Comparison of ENCODE assay signal across 16 mouse cellular contexts in genomic region chr11:50233993-50234392, GRCm38 (mm10). TPM values are rescaled to one million over a fixed set of nuclear protein-coding genes. Genes with fewer than 3 reads are reported as not detected.
DNase-seq lines count a peak whose midpoint lies in the region; ATAC-seq and TF ChIP-seq lines count a peak whose summit lies in the region.
"Had no signal": no experiment of that assay in that cellular context is flagged by ENCODE, and none has a peak within 500 bp of the region (broad histone marks: within the 10 kb centered on the region; RNA-seq: fewer than 3 reads in every experiment).

No protein-coding gene starts in this region.

- no peak overlapping the region for H3K27ac ChIP-seq in forebrain, embryonic 11.5 days (ENCODE audit: low read depth, low read length)
- H3K27ac ChIP-seq in forebrain, embryonic 13.5 days, result no peak overlapping the region
- H3K27ac ChIP-seq in liver, embryonic 11.5 days (ENCODE audit: low read depth, low read length), result no peak overlapping the region
- no peak overlapping the region for H3K27ac ChIP-seq in testis, adult 2 months (ENCODE audit: control insufficient read depth, insufficient read depth, low read depth, low read length)
- H3K27ac ChIP-seq: heart, embryonic 13.5 days; hindbrain, embryonic 15.5 days; limb, embryonic 10.5 days had no signal

- H3K9ac ChIP-seq in forebrain, embryonic 11.5 days (ENCODE audit: low read length), result no peak overlapping the region
- H3K9ac ChIP-seq in forebrain, embryonic 13.5 days, result no peak overlapping the region
- H3K9ac ChIP-seq in liver, embryonic 11.5 days (ENCODE audit: low read depth, low read length), result no peak overlapping the region
- H3K9ac ChIP-seq: heart, embryonic 13.5 days; hindbrain, embryonic 15.5 days had no signal

- peaks cover 5% of the 10 kb centered on the region; the same call in 1 of the 2 replicates for H3K36me3 ChIP-seq in forebrain, embryonic 11.5 days (ENCODE audit: control insufficient read depth, insufficient read depth, low read length)
- peaks cover 46% of the 10 kb centered on the region for H3K36me3 ChIP-seq in forebrain, embryonic 13.5 days (ENCODE audit: poor library complexity, severe bottlenecking)
- H3K36me3 ChIP-seq in liver, embryonic 11.5 days (ENCODE audit: control insufficient read depth, insufficient read depth, low read length), result peaks cover 24% of the 10 kb centered on the region
- H3K36me3 ChIP-seq in testis, adult 2 months (ENCODE audit: control insufficient read depth, insufficient read depth, low read length), result no peaks in the 10 kb centered on the region

- TF ChIP-seq CTCF in testis, adult 2 months (IDR thresholded peaks at IDR 0.05; ENCODE audit: control insufficient read depth, insufficient read depth, insufficient replicate concordance, low read depth, low read length), result peak; percentile 50; the same call in 1 of the 2 replicates

- TF ChIP-seq POLR2A in testis, adult 2 months (IDR thresholded peaks at IDR 0.05; ENCODE audit: control insufficient read depth, low read depth, low read length), result no peak

- ATAC-seq in forebrain, embryonic 11.5 days (replicated peaks; ENCODE audit: low FRiP score), result no peak
- no peak for ATAC-seq in forebrain, embryonic 13.5 days
- ATAC-seq in liver, embryonic 11.5 days (replicated peaks; ENCODE audit: low FRiP score), result no peak

- no peak overlapping the region for H3K4me3 ChIP-seq in forebrain, embryonic 11.5 days (ENCODE audit: low read depth, low read length)
- H3K4me3 ChIP-seq in forebrain, embryonic 13.5 days, result no peak overlapping the region
- H3K4me3 ChIP-seq in liver, embryonic 11.5 days (ENCODE audit: low read depth, low read length), result no peak overlapping the region
- H3K4me3 ChIP-seq in testis, adult 2 months (ENCODE audit: control insufficient read depth, low read depth, low read length), result peak overlapping the region; percentile 72
- H3K4me3 ChIP-seq: erythroblast, embryonic 14.5 days; heart, embryonic 13.5 days; hindbrain, embryonic 15.5 days; limb, embryonic 10.5 days had no signal

- H3K27me3 ChIP-seq in forebrain, embryonic 11.5 days (ENCODE audit: control insufficient read depth, insufficient read depth, low read length), result peaks cover 19% of the 10 kb centered on the region
- H3K27me3 ChIP-seq in forebrain, embryonic 13.5 days, result peaks cover 35% of the 10 kb centered on the region
- H3K27me3 ChIP-seq in liver, embryonic 11.5 days (replicated peaks; ENCODE audit: control insufficient read depth, insufficient read depth, low read length), result peaks cover 6% of the 10 kb centered on the region; the same call in 1 of the 2 replicates
- H3K27me3 ChIP-seq in testis, adult 2 months (ENCODE audit: control insufficient read depth, insufficient read depth, low read length), result no peaks in the 10 kb centered on the region; the same call in 1 of the 2 replicates
- H3K27me3 ChIP-seq: hindbrain, embryonic 15.5 days had no signal

- WGBS in forebrain, embryonic 11.5 days, result 86% methylated on average over 11 of the region's 11 CpGs
- 85% methylated on average over 11 of the region's 11 CpGs for WGBS in forebrain, embryonic 13.5 days
- 84% methylated on average over 11 of the region's 11 CpGs for WGBS in liver, embryonic 11.5 days

- H3K4me1 ChIP-seq in forebrain, embryonic 11.5 days (replicated peaks; ENCODE audit: control insufficient read depth, insufficient read depth, low read length), result peaks cover 8% of the 10 kb centered on the region
- peaks cover 34% of the 10 kb centered on the region for H3K4me1 ChIP-seq in forebrain, embryonic 13.5 days
- H3K4me1 ChIP-seq in liver, embryonic 11.5 days (replicated peaks; ENCODE audit: control insufficient read depth, insufficient read depth, low read length), result peaks cover 24% of the 10 kb centered on the region
- peaks cover 33% of the 10 kb centered on the region for H3K4me1 ChIP-seq in testis, adult 2 months (ENCODE audit: control insufficient read depth, insufficient read depth, low read length)

- H3K9me3 ChIP-seq in forebrain, embryonic 11.5 days (ENCODE audit: control insufficient read depth, low read length), result no peaks in the 10 kb centered on the region
- H3K9me3 ChIP-seq in forebrain, embryonic 13.5 days (replicated peaks), result no peaks in the 10 kb centered on the region
- no peaks in the 10 kb centered on the region for H3K9me3 ChIP-seq in liver, embryonic 11.5 days (ENCODE audit: control insufficient read depth, low read length)
- H3K9me3 ChIP-seq: G1E; heart, embryonic 13.5 days; hindbrain, embryonic 15.5 days; limb, embryonic 10.5 days had no signal

- no peak overlapping the region for H3K4me2 ChIP-seq in forebrain, embryonic 11.5 days (ENCODE audit: low read depth, low read length, severe bottlenecking)
- no peak overlapping the region for H3K4me2 ChIP-seq in forebrain, embryonic 13.5 days
- H3K4me2 ChIP-seq in liver, embryonic 11.5 days, result no peak overlapping the region
- H3K4me2 ChIP-seq: heart, embryonic 13.5 days; hindbrain, embryonic 15.5 days had no signal

- peak; percentile 54 for DNase-seq in forebrain, embryonic 11.5 days (ENCODE audit: low spot score)
- peak; percentile 30 for DNase-seq in liver
- DNase-seq in liver, embryonic 11.5 days (ENCODE audit: low spot score), result no peak
- DNase-seq in T-cell, adult 2 months (ENCODE audit: low spot score), result peak; percentile 30
- DNase-seq in urinary bladder, postnatal 36 days (ENCODE audit: low spot score in 2 of 2), result no peak
- DNase-seq in layer of hippocampus, postnatal 36 days, result no peak
- DNase-seq: adrenal gland, adult 8-10 months; lung, postnatal 14 days; thymus, postnatal 25 days had no signal

RNA-seq across cellular contexts. Expression of gene Ltc4s, which starts 4.4 kb away (rescaled TPM):
- 0.51 and 0.81 TPM in 2 replicates for polyA plus RNA-seq in forebrain, embryonic 11.5 days (2014; fragmentation: Nextera tagmentation; extraction: Ambion mirVana)
- polyA plus RNA-seq in forebrain, embryonic 13.5 days (2015; fragmentation: Nextera tagmentation; extraction: Ambion mirVana), result 1.1 and 1.2 TPM in 2 replicates
- 0.82 and 2.6 TPM in 2 replicates for polyA plus RNA-seq in liver, embryonic 11.5 days (2014; fragmentation: Nextera tagmentation; extraction: Ambion mirVana)
- 11.0 and 15.5 TPM in 2 replicates for polyA plus RNA-seq in testis, adult 2 months (2012; rRNA removed)
- total RNA-seq in layer of hippocampus, postnatal 36 days (2021), result 1 to 10 TPM; 5.1 to 8.7 TPM
- total RNA-seq: G1E had no signal
- polyA plus RNA-seq: erythroblast, embryonic 14.5 days; G1E had no signal

RNA-seq across cellular contexts. Expression of gene Mgat4b, which starts 23.3 kb away (rescaled TPM):
- 24.2 and 30.9 TPM in 2 replicates for polyA plus RNA-seq in forebrain, embryonic 11.5 days (2014; fragmentation: Nextera tagmentation; extraction: Ambion mirVana)
- 10.1 and 12.9 TPM in 2 replicates for polyA plus RNA-seq in forebrain, embryonic 13.5 days (2015; fragmentation: Nextera tagmentation; extraction: Ambion mirVana)
- polyA plus RNA-seq in liver, embryonic 11.5 days (2014; fragmentation: Nextera tagmentation; extraction: Ambion mirVana), result 22.3 and 25.4 TPM in 2 replicates
- polyA plus RNA-seq in testis, adult 2 months (2012; rRNA removed), result 19.5 and 20.8 TPM in 2 replicates
- total RNA-seq in layer of hippocampus, postnatal 36 days (2021), result 100 to 1,000 TPM in 1 of 2 experiments, 10 to 100 TPM in 1; 91.1 to 102 TPM

RNA-seq across cellular contexts. Expression of gene Sqstm1, which starts 23.4 kb away (rescaled TPM):
- polyA plus RNA-seq in forebrain, embryonic 11.5 days (2014; fragmentation: Nextera tagmentation; extraction: Ambion mirVana), result 148 and 164 TPM in 2 replicates
- polyA plus RNA-seq in forebrain, embryonic 13.5 days (2015; fragmentation: Nextera tagmentation; extraction: Ambion mirVana), result 194 and 210 TPM in 2 replicates
- polyA plus RNA-seq in liver, embryonic 11.5 days (2014; fragmentation: Nextera tagmentation; extraction: Ambion mirVana), result 176 and 177 TPM in 2 replicates
- polyA plus RNA-seq in testis, adult 2 months (2012; rRNA removed), result 43.2 and 46.7 TPM in 2 replicates
- 100 to 1,000 TPM; 426 to 430 TPM for total RNA-seq in layer of hippocampus, postnatal 36 days (2021)

RNA-seq across cellular contexts. Expression of gene Maml1, which starts 58.1 kb away (rescaled TPM):
- 10.0 and 11.9 TPM in 2 replicates for polyA plus RNA-seq in forebrain, embryonic 11.5 days (2014; fragmentation: Nextera tagmentation; extraction: Ambion mirVana)
- 4.5 and 4.8 TPM in 2 replicates for polyA plus RNA-seq in forebrain, embryonic 13.5 days (2015; fragmentation: Nextera tagmentation; extraction: Ambion mirVana)
- 4.4 and 5.6 TPM in 2 replicates for polyA plus RNA-seq in liver, embryonic 11.5 days (2014; fragmentation: Nextera tagmentation; extraction: Ambion mirVana)
- 4.2 TPM in 2 replicates for polyA plus RNA-seq in testis, adult 2 months (2012; rRNA removed)
- 10 to 100 TPM in 1 of 2 experiments, 1 to 10 TPM in 1; 8.8 to 10.5 TPM for total RNA-seq in layer of hippocampus, postnatal 36 days (2021)

RNA-seq across cellular contexts. Expression of gene Mrnip, which starts 59.7 kb away (rescaled TPM):
- polyA plus RNA-seq in forebrain, embryonic 11.5 days (2014; fragmentation: Nextera tagmentation; extraction: Ambion mirVana), result 20.1 and 21.1 TPM in 2 replicates
- 24.0 and 26.9 TPM in 2 replicates for polyA plus RNA-seq in forebrain, embryonic 13.5 days (2015; fragmentation: Nextera tagmentation; extraction: Ambion mirVana)
- polyA plus RNA-seq in liver, embryonic 11.5 days (2014; fragmentation: Nextera tagmentation; extraction: Ambion mirVana), result 13.9 and 18.7 TPM in 2 replicates
- 30.4 and 39.1 TPM in 2 replicates for polyA plus RNA-seq in testis, adult 2 months (2012; rRNA removed)
- total RNA-seq in layer of hippocampus, postnatal 36 days (2021), result 10 to 100 TPM; 13.0 to 14.2 TPM

Comparison
In these comparisons a context has a peak if more than half of its experiments do, and no peak if none do; other contexts are left out.
1. DNase-seq: peak in forebrain, embryonic 11.5 days (single experiment), liver (single experiment) and T-cell, adult 2 months (single experiment); none in liver, embryonic 11.5 days (single experiment), urinary bladder, postnatal 36 days (0 of 2) and layer of hippocampus, postnatal 36 days (0 of 2).